Mouse (Mus musculus): Measurements from ENCODE around the gene Nav1.

The Nav1 gene

DNA sequence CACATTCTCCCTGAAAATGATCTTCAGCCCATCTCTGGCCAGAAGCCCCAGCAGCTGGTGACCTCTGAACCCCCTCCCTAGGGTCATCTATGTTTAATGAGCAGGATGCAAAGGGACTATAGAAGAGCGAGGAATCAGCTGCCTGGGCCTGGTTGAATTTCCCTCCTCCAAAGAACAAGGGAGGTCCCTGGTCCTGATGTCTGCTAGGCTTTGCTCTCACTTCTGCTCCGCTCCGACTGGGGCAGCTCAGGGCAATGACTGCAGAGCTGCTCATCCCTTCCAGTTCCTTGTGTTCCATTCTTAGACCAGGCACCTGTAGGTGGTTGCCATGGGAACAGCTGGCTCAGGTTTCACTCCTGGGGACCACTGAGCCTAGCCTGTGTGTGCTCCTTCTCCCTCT lies 56.2 kb downstream of the Nav1 start:
- DNase-seq (ENCODE audit: low read depth, low spot score) = no peak

DNA sequence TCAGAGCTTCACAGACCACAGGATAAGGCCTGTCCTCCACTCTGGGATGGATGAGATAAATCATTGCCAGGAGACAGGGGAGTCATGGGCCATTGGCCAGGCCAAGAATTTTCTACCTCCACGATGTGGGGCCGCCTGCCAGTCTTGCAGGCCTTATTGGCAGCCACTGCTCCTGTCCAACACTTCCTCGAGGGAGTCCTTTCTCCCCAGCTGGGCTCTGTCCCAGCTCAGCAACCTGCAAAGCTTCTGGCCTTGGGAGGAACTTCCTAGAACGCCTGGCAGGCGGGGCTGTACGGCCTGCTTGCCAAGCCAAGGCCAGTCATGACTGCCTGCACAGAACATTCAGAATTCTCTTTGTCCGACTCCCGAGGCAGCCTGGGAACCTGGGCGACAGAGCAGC lies 58.3 kb downstream of the Nav1 start:
- peak; percentile 73 for DNase-seq (ENCODE audit: low read depth, low spot score)

DNA sequence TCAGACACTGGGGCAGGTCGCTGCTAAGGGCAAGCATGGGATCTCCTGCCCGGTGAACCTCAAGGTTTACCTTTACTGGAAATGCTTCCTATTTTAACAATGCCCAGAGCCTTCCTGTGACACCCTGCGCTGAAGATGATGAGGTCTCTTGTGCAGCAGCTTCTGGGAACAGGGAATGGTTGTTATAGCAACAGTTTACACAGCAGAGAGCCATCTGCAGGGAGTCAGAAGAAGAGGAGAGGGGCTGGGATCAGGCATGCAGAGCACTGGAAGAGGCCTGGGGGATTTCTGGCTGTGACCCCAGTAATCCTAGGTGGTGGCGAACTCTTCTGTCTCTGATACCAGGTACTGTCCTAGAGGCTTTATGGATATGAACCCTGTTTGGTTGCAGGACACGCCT lies 61.0 kb downstream of the Nav1 start:
- DNase-seq (ENCODE audit: low read depth, low spot score) = no peak

DNA sequence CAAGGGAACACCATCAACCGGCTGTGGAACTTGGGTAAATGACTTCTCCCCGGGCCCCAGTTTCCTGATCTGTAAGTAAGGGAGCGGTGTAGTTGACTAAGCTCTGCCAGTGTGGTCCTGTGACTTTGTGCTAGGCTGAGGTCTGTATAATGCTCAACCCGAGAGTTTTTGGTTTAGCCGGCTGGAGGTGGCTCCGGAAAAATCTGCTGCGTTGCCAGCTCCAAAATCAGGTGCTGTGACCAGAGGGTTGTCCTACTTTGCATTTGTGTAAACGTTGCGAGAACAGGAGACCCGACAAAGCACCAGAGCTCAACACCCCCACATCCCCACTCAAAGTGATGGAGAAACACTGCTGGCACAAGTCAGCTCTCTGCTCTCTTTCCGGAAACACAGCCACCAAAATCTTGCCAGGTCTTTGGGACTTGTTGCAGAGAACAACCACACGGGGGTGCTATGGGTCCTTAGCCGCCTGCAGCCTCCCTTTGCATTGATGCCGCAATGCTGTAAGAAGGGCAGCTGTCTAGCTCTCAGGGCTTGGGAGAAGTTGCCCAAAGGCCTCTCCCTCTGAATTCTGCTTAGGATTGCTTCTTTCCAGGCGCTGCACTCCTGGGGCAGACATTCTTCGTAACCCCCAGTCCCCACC lies 62.5 kb downstream of the Nav1 start:
- DNase-seq (ENCODE audit: low read depth, low spot score) = peak; percentile 87

DNA sequence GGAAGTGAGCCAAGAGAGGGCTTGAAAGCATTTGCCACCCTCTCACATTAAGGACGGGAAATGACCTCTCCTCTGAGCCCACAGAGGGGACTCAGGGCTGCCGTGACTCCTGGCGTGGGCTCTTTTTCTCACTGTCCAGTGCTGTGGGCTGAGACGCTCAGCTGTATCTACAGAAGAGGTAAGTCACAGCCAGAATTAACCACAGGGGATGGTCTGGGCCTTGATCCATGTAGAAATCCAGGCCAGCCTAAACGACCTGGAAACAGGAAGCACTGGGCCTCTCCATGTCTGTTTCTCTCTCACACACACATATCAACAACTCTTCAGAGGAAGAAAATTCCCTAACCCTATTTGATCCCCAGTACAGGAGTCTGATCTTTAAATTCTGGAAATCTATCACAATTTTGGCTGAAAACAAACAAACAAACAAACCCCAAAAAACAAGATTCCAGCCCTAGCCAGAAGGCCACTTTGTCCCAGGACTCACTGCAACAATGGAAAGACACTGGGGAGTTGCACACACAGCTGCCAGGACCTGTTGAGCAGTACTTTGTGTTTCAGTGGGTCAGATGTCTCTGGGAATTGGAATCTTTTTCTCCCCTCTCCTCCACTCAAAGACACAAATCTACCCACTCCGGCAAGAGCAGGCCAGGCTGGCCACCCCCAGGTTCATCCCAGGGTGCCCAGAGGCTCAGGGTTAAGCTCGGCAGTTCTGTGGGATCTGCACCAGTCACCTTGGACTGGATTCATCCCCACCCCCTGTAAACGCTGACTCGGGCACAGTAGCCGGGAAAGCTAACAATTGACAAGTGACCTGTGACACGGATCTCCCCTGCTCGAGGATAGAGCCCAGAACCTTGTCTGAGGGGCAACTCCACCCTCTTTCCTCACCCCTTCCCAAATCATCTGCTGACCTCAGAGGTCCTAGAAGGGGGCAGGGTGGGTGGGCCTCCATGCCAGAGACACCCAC lies 64.0 kb downstream of the Nav1 start:
- DNase-seq (ENCODE audit: low read depth, low spot score) = no peak

DNA sequence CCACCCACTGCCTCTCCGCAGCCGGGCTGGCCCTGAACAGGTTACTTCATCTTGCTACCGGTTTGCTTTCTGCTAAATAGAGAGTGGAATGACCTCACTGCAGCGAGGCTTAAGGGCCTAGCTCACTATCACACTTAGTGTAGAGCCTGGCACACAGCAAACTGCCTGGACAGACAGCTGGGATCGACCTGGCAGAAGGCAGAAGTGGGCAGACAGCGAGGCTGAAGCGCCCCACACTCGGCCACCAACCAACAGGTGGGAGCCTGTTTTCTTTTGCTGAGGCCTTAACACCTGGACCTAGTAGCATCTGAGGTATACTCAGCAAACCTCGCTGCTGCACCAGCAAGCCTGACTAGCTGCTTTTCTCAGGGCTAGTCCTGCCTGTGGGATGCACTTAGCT lies 65.0 kb downstream of the Nav1 start:
- no peak for DNase-seq (ENCODE audit: low read depth, low spot score)

DNA sequence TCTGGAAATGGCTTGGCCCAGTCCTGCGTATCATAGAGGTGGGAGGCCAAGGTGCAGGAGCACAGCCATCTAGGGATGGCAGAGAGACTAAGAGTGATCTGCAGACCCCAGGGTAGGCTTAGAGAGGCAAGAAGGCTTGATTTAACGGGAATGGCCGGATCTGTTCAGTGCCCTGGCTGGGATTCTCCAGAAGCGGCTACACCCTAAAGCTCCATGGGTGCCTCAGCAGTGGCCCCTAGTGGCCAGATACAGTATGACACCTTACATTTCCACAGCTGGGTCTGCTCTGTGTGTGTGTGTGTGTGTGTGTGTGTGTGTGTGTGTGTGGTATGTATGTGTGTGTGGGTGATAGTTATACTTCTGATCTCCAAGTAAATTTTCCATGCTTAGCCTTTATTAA lies 66.8 kb downstream of the Nav1 start:
- DNase-seq (ENCODE audit: low read depth, low spot score) = peak; percentile 66

DNA sequence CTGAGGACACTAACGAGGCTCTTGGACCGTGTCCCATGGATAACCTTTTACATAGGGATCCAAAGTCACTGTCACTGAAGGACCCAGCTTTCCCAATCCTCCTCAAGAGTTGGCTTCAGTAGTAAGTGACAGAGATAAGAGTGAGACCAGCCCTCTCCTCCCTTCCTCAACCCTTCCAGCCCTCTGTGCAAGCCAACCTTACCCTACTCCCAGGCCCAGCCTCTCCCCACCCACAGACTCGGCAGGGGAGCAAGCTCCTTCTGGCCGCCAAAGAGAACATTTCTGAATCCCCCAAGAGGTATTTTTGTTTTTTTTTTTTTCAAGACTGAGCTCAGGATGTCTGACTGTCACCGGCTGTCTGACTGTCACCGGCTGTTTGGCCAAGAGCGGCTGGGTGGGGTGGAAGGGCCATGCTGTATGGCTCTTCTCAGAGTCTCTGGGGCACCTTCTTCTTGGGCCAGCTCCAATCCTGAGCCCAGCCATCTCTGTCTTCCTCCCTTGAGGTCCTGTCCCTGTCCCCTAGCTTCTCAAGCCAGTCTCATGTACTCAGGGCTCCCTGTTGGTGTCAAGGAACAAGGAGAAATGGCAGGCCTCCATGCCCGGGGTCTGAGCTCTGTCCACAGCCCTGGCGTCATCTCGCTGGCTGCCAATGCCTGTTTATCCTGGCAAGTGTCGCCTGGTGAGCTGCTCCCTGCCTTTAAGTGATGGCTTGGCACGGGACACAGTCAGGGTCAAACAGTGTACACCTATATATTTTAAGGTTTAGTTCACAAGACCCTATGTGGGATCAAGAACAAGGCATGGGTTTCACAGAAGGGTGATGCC lies 68.4 kb downstream of the Nav1 start:
- DNase-seq (ENCODE audit: low read depth, low spot score) = no peak

DNA sequence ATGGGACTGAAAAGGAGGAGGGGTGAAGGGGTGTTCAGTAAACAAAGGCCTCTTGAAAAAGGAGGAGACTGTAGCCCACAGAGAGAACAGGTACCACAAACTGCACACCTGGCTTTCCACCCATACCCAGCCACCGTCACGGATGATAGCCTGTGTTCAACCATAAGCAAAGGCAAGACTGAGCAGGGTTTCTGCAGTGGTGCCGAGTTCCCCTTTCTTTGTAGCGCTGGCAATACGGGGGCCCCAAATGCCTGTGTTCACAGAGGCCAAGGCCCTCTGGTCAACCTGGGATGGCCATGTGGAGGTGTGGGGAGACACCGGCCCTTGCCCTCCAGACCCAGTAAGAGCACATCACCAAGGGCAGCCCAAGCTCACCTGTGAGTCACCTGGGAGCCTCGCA lies 70.3 kb downstream of the Nav1 start:
- no peak for DNase-seq (ENCODE audit: low read depth, low spot score)

DNA sequence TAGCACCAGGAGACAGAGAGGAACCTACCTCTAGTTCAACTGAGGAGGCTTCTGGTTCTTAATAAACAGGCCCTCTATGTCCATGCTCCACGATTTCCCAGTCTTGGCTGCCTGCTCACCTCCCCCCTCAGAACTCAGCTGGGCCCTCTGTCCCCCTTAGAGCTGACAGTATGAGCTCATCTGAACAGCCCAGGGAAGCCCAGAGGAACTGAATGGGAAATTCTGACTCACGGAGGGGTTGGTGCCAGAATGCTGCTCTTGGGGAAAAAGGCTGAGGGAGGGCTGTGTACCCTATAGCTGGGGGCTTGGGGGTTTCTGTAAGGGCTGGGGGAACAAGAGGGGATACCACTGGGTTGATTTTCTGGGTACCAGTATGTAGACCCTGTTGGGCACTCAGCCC lies 70.8 kb downstream of the Nav1 start:
- peak; percentile 83 for DNase-seq (ENCODE audit: low read depth, low spot score)

DNA sequence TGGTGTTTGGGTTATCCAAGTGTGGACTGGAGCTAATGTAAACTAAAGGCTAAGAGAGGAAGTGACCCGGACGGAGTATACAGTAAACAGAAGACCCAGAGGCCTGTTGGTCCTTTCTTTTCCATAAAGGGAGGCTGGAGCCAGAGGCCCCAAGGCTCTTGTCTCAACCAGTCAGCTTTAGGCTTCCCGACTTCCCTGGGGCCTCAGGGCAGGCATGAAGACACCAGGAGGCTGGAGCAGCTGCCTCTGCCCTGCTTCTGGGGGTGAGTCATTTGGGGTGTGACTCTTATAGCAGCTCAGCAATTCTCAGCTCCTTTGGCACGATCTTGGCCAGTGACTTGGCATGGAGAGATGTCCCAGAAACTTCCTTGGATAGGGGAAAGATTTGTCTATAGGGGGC lies 71.8 kb downstream of the Nav1 start:
- DNase-seq (ENCODE audit: low read depth, low spot score) = peak; percentile 75

DNA sequence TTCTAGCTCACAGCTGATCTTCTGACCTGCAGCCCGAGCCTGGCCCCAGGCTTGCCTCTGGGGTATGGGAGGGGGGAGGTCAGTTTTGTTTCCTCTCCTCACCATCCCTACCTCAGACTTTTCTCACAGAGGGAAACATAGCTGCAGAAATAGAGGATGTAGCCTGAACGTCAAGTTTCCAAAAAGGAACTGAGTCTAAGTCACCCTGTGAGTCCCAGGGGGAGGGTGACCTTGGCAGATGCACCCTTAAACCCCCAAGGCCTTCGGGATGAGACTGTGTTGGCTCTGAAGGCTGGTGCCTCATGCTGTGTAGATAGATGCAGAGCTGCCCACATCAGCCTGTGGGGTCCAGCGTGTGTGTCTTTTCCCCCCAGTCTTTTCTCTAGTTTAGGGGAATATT lies 72.3 kb downstream of the Nav1 start:
- DNase-seq (ENCODE audit: low read depth, low spot score) = no peak

DNA sequence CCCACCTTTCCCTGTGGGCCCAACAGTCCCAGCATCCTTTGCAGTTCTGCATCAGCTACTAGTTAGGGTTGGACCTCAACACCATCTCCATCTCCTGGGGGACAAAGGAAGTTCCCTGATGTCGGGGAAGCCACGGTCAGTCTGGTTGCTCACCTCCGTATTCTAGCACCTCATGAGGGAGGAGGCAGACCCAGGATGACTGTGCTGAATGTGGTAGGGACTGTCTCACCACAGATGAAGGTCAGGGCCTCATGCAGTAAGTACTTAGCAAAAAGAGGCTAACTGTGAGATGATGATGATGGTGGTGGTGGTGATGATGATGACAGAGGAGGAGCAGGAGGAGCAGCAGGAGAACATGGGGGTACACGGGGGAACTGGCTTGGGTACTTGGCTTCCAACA lies 73.0 kb downstream of the Nav1 start:
- DNase-seq (ENCODE audit: low read depth, low spot score) = no peak

DNA sequence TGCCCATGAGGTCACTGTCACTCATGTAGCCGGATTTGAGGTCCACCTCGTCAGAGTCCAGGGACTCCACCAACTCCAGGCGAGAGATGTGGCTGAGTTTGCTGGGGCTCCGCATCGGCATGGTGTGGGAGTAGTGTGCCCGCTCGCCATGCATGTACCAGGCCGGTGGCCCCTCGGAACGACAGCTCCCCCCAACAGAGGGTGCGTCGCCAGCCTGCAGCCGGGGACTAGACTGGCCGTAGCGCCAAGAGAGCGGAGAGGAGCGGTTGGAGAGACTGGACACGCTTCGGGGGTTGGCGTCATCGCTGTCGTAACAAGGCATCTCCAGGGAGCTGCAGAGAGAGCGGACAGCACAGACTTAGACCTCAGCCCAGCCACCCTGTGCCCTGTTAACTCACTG lies 74.7 kb downstream of the Nav1 start:
- DNase-seq (ENCODE audit: low read depth, low spot score) = no peak

DNA sequence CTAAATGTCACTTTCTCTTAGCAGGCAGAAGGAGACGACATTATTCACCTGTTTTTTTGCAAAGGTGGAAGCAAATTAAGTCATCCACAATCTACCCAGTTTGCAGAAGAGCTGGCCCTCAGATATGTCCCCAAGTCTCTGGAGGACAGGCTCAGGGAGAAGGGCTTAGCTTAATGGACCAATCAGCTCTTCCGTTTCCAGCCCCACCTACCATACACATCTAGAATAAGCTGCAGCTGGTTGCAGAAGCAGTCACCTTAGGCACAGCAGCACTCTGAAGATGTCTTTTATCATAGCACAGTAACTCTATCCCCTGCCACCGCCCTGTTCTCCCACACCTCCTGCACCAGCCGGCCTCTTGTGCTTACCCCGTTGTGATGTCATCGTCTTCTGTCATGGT lies 75.1 kb downstream of the Nav1 start:
- DNase-seq (ENCODE audit: low read depth, low spot score) = no peak

DNA sequence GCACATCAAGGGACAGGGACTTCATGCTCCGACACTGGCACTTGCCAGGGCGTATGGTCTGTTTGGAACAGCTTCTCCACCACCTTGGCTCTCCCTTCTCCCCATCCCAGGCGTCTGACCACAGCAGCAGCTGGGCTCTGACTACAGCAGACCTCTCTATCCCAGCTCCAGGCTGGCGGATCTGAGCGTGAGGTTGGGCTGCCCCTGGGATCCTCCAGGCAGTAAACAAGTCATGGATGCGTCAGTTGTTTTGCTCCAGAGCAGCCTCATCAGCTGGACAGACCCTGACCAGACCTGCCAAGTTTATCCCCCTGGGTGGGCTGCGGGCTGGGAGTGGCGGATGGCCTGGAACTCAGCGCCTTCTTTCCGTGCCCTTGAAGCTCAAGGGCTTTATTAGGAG lies 76.0 kb downstream of the Nav1 start:
- DNase-seq (ENCODE audit: low read depth, low spot score) = peak; percentile 87

DNA sequence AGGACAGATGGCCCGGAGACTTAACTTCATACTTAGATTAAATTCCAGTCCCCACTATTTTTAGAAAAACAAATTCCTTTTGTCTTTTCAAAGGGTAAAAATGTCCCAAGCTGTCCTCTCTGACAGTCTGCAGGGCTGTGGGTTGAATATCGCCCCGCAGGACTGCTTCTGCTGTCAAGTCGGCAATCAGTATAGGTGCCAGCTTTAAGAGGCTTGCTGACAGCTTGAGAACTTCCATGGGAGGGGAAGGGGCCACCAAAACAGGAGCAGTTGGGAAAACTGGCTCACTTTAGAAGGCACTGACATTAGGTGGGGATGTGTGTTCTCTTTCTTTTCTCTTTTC lies 82.6 kb downstream of the Nav1 start:
- no peak for DNase-seq (ENCODE audit: low read depth, low spot score)

DNA sequence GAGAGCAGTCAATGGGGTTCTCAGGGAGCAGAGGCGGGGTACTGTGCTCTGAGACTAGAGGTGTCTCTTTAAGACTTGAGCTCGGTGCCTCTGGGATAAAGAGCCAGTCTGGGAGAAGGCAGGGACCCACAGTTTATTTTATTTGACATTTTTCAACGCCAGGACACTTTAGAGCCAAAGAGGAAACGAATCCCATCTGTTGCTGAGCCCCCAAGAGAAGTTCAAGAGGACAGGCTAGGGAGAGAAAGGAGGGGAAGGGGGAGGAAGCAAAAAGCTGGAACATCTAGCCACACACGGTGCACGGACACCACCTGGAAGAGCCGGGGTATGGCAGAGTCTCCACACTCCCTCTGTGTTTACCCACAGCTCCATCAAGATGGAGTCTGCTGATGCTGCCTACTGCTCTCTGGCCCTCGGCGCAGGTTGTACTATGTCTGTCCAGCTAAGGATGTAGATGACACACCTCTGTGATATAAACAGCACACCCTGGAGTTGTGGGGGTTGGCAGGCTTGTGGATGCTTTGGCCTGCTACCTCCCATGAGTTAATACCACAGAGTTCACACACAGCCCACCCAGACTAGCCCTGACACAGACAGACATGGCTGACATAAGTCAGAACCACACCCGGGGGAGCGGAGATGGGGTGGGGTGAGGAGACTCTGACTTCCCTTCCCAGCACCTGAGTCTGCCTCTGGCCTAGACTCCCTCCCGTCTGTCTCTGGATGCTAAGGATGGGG lies 83.1 kb downstream of the Nav1 start:
- DNase-seq (ENCODE audit: low read depth, low spot score) = no peak

DNA sequence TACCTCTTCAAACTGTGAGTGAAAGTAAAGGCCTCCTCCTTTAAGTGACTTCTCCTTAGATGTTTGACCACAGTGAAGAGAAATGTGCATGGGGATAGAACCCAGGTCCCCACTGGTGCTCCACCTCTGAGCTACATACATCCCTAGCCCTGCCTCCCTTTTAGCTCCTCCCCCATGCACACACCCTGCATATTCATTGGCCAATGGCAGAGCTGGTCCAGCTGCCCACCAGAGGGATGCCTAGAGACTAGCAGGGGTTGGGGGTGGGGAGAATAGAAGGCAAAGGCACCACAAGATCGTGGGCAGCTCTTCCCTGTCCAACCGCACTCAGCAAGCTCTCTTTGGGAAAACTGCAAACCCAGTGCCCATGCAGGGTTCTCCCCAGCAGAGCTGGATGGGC lies 83.8 kb downstream of the Nav1 start:
- no peak for DNase-seq (ENCODE audit: low read depth, low spot score)

DNA sequence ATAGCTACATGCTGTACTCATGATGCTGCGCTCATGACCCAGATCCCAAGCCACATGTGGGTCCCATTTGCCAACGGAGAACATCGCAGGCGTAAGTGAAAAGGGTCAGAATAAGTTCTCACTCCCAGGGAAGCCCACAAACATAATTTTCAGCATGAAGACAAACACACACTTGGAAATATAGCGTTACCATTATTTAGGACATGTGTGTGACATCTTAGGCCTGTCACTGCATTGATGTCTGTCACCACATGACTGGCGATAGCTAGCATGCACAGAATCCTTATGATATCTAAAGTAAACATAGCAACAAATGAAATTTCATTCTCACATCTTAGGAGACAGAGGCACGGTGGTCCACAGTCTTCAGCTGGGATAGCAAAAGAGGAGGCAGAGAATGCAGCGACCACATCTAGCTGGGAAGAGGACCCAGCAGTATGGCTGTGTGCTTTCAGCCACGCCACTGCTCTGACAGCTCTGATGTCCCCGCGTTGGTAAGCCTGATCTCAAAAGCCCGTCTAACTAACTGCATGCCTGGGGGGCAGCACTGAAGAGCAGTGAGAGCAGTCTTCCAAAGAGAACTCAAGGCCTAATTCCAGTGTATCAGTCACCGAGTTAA lies 86.4 kb downstream of the Nav1 start:
- no peak for DNase-seq (ENCODE audit: low read depth, low spot score)

DNA sequence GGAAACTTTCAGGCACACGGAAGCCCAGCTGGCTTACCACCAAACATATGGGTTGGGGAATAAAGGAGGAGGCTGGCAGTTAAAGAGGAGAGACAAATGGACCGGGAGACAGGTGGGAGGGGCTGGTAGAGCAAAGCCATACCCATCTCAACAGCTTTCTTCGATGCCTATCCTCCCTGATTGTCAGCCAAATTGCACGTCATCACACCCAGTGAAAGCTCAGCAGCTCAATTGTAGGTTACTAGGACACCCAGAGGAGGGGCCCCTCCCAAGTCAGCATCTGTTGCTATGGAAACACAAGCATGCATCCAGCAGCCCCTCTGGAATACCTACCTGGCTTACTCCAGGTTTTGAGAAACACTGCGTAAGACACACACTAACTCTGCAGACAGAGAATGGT lies 88.4 kb downstream of the Nav1 start:
- no peak for DNase-seq (ENCODE audit: low read depth, low spot score)

Measured in skeletal muscle tissue, adult 2 months (tissue).